Mouse (Mus musculus) embryo, embryonic 11.5 days (tissue): Measurements from ENCODE around the gene Gm20662.

ENCODE experiments used
- DNase-seq: peaks from one replicate; pipeline ENCODE4 v3.0.0-alpha.2; 2012; ENCODE audit warnings: low read depth, low spot score

Gm20662 gene

DNA sequence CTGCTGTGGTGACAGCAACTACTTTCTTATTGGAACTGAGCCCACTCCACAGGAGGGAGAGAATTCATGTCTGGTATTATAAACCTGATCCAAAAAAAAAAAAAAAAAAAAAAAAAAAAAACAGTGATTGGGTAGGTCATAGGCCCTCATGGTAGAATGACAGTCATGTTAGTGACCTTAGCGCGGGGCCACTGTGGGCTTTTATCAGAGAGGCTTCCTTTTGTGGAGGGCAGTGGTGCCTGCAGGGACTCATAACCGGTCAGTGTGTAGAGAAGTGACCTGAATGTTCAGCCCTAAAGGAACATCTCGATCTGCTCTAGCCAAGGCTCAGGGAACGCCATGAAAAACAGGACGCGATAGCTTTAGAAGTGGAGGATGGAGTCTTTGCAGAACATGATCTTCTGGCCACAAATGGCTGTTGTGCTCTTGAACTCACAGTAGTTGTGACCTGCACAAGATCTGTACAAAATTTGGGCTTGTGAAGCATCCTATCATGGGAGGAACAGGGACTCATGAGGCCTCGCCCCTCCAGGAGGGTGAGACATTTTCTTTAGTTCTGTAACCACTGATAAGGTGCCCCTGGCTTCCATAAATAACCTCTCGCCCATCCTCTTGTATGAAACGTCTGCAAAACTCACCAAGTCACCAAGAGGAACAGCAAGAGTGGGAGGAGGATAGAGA lies 21.5 kb upstream of the Gm20662 start:
- no peak for DNase-seq

DNA sequence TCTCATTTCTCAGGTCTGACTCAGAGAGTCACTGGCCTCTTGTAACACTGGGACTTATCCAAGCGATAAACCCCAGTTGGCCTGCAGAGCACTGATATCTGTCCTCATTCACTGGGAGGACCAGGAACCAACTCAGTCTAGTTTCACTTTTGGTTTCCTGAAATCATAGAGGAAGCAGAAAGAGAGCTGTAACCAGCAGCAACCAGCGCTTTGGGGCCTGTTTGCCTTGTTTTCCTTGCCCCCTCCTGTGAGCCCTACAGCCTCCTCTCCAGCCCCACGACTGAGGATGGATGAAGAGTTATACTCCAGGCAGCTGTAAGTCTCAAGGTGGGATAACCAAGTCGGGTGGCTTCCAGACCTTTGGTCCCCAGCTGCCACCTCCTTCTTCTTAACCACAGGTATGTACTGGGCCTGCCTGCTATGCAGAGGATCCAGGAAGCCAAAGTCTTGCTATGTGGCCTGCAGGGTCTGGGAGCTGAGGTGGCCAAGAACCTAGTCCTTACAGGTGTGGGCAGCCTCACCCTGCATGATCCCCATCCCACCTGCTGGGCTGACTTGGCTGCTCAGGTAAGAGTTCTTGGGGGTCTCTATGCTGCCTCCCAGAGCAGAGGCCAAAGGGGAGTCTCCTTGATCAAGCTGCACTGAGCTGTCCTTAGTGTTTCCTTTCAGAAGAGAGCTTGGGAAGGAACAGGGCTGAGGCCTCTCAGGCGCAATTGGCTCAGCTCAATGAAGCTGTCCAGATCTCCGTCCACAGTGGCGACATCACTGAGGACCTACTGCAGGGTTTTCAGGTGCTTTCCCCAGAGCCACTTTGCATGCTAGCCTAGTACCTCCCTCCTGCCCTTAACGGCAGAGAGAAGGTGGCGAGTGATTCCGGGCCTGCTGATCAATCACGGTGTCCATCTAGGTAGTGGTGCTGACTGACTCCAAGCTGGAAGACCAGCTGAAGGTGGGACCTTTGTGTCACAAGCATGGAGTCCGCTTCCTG lies 20.5 kb upstream of the Gm20662 start, which contains the start of gene Uba7:
Uba7 (plus strand) TSS at position 107 of the 988 bp plus-strand sequence.
- no peak for DNase-seq

DNA sequence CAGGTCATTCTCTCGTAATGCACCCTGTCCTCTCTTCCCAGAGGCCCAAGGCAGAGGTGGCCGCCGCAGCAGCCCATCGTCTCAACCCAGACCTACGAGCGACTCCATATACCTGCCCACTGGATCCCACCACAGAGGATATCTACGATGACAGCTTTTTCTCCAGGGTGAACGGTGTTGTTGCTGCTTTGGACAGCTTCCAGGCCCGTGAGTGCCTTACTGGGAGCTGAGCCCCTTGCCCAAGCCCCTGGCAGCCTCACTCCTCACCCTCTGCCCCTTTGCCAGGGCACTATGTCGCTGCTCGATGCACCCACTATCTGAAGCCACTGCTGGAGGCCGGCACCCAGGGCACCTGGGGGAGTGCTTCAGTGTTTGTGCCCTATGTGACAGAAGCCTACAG lies 17.3 kb upstream of the Gm20662 start:
- DNase-seq = no peak

DNA sequence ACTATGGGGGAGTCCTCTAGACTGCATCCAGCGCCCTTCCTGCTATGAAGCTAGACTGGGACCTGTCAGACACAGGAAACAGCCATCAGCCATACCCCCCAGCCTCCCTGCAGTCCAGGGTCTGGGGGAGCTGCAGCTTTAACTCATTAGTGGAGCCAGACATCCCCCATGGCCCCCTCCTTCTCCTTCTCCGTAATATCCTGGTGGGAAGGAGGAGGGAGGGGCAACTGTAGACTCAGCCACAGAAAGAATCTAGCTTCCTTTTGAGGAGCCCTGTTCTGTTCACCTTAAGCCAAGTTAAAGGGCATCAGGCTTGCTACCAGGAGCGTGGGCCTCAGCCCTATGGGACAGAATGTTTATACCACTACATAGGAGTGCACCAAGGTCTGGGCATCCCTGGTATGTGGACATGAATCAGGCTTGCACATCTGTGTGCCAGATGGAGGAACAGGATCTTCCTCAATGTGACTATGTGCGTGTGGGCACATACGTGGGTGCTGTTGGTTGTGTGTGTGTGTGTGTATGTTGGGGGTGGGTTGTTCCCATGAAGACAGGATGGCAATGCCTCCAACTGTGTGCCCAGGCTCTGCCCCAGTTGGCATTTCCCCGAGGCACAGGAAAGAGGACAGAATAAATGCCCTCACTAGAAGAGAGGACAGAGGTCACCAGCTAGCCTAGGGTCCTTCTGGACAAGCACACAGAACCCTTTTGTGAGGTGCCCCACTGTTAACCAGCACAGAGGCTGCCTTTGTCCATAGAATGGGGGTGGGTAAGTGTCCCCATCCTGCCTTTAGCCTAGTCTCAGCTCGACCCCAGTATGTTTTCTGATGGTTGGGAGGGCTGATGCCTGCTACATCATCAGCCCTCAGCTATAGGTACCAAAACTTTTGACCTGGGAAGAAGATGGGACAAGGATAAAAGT lies 14.2 kb upstream of the Gm20662 start:
- no peak for DNase-seq

DNA sequence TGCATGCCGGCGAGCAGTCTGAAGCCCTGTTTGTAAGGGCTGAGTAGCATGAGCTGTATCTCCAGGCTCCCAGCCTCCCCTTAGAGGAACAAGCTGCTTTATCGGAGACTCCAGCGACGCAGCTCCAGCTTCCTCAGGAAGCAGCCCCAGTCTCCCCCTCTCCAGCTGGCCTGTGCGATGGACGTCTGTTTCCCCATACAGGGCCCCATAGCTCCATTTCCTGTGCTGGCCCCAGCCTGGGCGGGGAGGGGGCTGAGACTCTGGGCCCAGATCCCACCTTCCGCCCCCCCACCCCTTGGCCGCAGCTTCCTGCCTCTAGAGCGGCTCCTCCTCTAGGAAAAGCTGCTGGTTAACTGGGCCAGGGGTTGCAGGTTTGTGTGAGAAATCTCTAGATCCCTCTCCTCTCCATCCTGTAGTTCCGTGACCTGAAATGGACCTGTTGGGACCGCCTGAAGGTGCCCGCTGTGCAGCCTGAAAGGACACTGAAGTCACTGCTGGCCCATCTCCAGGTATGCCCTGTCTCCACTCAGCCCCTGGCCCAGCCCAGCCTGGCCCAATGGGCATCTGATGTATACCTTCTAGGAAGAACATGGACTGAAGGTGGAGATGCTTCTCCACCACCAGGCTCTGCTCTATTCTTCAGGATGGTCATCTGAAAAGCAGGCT lies 13.3 kb upstream of the Gm20662 start, which contains the start of gene Gm20661:
Gm20661 (plus strand) TSS at position 378 of the 666 bp plus-strand sequence.
- peak; percentile 80 for DNase-seq

DNA sequence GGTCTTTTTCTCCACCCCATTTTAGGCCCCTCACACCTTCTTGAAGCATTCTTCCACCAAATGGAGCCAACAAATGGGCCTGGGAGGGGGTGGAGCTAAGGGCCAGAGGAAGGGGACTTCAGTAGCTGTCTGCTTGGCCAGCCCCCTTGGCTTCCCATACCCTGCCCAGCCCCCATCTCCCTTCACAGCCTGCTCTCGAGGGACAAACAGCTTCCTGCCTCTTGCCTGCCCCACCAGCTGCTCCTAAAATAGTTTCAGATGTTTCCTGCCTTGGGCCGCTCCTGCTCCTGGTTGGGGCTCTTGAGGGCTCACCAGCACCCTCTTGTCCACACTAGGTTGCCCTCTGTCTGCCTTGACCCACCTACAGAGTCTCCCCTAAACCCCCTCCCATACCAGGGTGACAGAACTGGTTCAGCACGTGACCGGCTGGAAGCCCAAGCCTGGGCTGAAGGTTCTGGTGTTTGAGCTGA lies 12.7 kb upstream of the Gm20662 start:
- DNase-seq = no peak

DNA sequence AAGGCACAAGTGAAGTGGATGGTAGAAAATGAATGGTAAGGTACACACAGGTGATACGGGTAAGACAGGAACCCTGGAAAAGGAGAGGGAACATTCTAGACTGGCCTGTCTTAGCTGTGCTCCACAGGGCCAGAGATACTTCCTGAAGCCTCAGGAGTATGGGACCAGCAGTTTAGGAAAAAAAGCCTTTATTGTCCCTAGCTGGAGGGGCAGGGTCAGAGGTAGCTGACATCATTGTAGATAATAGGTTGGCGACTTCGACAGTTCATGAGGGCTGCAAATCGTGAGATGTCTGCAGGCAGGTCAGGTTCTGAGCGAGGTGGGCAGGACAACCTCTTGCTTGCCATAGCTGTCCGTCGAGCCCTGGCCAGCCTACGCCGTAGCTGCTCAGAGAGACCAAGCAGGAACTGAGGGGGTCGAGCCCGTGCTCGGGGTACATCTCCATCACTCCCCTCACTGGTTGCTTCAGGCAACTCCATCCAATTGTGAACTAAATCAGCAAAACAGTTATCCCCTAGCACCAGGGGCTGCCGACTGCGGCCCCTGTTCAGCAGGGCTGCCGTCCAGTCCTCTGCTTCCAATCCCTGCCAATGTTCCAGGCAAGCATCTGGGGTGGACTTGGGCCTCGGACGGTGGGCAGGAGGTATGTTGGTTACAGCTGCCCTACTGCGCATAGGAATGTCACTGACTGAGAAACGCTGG lies 11.9 kb upstream of the Gm20662 start:
- DNase-seq = no peak

DNA sequence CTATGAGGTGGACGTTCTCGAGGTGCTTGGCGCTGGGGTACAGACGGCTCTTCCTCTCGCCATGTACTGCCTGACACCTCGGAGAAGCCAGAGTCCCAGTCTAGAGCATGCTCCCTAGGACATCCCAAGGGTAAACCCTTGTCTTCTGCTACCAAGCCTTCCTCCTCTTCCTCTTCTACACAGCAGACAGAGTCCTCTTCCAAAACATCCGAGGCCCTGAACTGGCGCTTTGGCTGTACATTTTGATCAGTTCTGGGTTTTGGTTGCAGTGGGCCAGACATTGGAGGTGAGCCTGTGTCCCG lies 11.4 kb upstream of the Gm20662 start:
- no peak for DNase-seq

DNA sequence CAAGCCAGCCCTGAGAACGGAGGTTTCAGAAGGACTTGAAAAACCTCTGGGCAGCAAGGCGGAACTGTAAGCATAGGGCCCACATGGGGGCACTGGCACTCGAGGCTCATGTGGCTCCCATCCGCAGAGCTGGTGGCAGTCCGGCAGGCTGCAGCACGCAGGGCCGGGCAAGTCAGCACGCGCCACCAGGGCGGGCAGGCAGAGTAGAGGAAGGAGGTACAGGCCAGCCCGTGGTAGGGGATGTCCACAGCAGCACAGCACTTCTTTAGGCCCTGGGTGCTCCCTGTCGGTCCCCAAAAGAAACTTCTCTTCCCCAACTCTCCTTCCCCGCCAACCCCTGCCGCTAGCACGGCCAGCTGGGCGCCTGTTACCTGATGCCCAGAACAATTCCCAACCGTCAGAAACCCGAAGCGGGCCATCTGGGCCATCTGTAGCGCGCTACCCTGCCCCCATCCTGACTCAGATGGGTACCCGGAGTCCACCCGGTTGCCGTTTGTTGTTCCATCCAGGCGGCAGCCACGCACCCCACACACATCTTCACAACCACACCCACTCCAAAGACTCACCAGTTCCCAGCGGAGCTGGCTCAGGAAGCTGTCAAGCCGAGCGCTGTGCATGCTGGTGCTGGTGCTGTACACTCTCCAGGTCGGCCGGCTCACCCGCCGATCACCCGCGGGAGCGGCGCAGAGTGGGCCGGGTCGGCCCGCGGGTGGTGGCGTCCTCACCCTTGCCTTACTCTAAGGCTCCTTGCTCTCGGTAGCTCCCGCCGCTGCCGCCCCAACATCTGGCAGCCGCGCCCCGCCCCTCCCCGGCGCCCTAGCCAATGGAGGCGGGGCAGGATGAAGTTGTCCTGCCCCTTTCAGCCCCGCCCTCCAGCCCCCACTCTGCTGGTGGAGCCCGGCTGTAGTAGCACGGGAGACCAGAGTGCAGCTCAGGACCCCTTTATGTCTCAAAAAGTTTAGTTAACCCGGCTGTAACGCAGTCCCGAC lies 10.7 kb upstream of the Gm20662 start, which contains the start of gene Inka1:
Inka1 (minus strand) TSS at position 749 of the 989 bp plus-strand sequence.
- peak; percentile 82 for DNase-seq

DNA sequence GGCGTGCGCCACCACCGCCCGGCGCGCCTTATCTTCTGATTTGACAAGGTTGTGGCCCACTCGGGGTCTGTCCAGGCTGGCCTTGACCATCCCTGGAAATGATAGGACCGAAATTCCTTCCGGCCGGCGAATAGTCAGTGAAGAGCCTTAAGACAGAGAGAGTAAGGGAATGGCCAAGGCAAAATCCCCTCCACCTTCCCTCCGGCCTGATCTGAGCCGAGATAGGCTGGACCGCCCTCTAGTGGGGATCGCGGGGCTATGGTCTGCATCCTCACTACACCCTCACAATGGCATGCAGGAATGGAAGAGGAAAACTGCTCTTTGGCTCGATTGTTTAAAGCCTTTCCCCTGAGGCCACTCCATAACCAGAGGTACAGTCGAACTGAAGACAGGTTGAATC lies 9.8 kb upstream of the Gm20662 start:
- peak; percentile 82 for DNase-seq

DNA sequence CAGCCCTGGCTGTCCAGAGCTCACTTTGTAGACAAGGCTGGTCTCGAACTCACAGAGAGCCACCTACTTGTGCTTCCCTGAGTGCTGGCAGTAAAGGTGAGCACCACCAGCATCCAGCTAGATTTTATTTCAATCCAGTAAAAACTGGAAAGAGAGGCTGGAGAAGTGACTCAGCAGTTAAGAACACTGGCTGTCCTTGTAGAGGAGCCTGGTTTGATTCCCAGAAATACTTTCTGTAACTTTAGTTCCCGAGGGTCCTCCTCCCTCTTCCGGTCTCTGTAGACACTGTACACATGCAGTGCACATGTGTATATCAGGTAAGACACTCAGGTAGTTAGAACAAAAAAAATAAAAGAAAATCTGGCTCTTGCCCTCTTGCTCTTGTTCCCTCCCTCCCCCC lies 8.2 kb upstream of the Gm20662 start:
- DNase-seq = no peak

DNA sequence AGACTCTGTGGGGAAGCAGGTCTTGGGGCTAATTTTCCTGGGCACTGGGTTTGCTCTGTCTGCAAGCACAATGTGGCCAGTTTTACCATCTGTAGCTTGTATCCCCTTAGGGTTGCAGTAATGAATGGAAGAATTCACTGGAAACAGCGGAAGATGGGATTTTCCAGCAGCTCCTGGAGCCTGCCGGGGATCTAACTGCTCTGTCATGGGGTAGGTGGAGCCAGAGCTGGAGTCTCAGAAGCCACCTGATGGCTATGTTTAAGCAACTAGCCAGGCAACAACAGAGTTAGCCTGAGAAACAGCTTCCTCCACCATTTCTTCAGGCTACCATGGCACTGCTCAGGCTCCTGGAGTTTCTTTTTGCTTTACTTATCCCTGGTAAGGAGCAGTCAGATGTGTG lies 4.0 kb upstream of the Gm20662 start, which contains the start of gene Cdhr4:
Cdhr4 (plus strand) TSS at position 301 of the 400 bp plus-strand sequence.
- no peak for DNase-seq

DNA sequence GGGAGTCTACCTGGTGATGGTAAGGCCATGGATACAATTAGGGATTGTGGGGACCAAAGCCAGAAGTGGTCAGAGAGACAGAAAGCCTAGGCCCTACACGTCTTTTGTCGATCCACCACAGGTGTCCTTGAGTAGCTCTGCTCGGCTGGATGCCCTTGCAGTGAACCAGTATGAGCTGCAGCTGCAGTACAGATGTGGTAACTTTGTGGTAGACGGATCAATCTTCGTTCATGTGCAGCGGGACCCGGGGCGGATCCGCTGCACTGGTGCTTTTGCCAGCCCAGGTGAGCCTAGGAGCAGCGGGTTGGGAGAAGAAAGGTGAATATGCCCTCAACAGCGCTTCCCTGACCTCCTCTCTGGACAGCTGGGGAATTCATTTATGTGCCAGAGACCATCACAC lies 3.1 kb upstream of the Gm20662 start:
- DNase-seq = no peak

DNA sequence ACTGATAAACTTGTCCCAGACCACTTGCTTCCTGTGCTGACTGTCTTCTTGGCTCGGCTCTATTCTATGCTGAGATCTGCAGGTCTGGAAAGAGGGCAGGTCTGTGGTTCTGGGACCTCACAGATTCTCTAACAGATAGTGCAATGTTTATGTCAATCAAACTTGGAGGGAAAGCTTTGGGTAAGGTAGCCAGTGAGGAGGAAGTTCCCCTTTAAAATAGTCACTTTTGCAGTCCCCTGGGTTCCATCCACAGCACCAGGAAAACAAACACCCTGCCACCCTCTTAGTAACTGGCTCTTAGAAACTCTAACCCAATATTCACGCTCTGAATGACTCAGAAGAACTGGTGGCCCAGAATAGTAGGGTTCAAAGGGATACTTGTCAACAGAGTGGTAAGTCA lies 1.7 kb upstream of the Gm20662 start:
- DNase-seq = no peak

DNA sequence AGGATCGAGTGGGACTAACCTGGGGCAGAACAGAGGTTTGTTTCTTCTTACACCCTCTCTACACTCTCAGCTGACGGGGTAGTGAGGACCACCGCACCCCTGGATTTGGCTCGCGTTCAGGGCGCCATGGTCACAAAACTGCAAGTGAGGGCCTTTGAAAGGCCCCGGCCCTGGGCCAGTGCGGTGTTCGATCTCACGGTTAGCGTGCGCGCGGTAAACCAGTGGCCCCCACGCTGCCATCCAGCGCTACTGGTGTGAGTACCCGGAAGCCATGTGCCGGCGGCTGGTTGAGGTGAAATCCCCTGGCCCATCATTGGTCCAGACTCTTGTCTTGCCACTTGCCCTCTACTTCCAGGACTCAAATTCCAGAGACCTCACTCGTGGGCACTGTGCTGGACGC lies 636 bp upstream of the Gm20662 start:
- no peak for DNase-seq

DNA sequence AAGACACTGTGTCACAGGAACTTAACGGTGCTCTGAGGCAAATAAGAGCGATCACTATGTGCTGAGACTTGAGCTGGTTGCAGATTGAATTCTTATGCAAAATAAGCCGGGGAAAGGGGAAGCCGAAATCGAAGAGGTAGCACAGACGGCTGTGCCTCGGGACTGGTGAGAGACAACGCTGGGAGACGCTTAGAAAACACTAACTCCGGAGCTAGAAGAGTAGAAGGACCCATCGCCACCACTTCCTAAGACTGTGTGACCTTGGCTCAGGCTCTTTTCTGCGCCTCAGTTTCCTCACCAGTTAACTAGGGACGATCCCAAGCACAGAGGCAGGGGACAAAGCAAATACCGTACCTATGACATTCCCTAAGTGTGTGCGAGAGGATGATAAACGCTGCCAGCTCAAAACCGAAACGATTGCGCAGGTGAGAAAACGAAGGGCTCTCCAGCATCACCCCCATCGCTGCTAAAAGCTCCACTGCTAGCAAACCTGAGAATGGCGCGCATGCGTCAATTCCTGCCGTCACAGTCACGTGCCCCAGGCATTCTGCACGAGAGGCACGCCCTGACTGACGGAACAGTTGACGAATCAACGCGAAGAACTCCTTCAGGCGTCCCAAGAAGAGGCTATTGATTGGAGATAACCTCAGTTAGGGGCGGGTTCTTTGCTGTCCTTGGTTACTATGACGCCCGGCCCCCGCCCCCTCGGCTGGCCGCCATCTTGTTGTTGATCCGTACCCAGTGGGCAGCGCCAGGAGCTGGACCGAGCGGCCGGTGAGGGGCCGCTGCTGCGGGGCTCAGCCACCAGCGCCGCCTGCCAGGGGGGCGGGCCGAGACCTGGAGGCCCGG lies 6.0 kb downstream of the Gm20662 start, which contains the start of gene Ip6k1:
Ip6k1 (plus strand) TSS at position 580 of the 849 bp plus-strand sequence.
- peak; percentile 100 for DNase-seq

DNA sequence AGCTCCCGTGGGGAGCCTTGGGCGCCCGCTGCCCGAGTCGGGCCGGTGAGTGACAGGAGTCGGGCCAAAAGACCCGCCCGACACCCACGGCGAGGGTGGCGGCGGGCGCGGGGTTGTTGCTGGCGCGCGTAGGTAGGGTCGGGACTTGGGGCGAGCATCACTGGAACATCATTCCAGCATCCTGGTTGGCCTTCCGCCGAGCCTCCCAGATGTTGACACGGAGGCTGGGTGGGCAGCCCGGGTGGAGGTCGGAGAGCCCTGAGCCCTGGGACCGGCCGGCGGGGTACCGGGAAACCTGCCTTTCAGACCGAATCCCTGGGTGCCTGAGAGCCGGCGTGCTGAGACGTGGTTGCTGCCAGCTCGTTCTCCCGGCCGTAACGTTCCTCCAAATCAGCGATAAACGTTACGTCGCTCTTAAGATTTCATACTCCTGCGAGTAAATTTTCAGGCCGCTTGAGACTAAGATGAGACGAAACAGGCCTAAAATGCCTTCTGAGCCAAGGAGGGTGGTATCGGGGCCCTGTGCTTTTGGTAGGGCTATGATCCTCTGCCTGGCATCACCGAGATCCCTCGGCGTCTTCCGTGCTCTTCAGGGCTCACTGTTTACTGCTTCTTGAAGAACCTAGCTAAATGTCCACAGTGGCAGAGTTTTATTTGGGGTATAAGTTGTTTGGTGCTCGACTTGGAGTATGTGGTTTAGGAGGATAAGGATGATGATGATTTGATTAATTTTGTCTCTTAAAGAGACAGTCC lies 6.8 kb downstream of the Gm20662 start:
- DNase-seq = no peak
